Mouse (Mus musculus): ENCODE data around the gene Tmem45a2.
"Not testable (repeated sequence)": the region's sequence is repeated elsewhere in the genome, so short reads cannot be mapped to it uniquely, and the experiment has no call there.

The Tmem45a2 gene

DNA sequence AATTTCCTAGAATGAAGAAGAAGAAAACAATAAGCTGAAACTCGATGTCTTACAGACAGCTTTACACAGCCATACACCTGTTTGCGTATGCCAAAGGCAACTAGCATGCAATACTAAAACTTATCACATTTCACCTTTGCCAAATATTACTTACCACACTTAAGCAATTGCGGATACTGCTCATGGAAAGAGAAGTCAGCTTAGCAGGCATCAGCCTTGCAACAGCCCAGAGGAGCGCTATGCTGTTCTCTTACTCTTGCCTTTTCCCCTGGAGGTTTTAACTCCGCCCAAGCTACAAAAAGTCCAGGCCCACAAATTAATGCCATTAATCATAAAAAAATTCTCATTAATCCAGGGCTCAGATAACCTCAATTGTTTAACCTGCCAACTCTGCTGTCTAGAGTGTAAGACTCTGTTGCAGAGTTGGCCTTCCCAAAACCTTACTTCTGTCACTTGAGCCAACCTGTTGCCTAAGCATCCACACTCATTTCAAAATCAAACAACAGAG, at the start of gene Tmem45a2:
Gene Tmem45a2, minus strand, starts transcription at position 241 of the 508 bp plus-strand sequence.
- DNase-seq, result no peak

DNA sequence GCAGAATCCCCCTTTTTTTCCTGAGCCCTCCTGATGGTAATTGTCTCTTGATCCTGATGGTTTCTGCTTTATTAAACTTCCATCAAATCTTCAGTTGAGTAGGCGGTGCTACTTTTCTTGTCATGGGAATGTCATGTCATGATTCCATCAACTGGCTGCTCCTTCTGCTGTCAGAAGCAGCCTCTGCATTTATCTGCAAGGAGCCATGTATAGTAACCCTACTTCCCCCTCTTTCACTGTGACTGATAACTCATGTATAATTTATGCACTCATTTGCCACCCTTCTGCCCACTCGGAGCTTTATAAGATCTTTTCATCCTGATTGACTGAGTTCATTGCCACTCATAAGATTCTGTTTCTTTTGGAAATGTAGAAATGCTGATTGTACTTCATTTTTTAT, 46.4 kb upstream of the Tmem45a2 start:
- no peak for DNase-seq

DNA sequence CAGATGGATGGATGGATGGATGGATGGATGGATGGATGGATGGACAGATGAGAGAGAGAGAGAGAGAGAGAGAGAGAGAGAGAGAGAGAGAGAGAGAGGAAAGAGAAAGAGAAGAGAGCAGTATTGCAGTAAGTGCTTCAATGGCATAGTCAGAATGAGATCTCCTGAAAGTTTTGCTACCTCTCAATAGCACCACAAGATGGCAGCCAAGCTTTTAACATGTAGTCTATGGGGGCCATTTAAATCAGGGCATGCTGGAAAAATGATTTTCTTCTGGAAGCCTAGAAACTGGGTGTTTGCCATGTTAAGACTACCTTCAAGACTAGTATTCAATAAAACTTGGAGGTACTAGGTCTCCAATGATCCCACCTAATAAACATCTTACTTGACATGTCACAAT, 44.9 kb upstream of the Tmem45a2 start:
- no peak for DNase-seq

DNA sequence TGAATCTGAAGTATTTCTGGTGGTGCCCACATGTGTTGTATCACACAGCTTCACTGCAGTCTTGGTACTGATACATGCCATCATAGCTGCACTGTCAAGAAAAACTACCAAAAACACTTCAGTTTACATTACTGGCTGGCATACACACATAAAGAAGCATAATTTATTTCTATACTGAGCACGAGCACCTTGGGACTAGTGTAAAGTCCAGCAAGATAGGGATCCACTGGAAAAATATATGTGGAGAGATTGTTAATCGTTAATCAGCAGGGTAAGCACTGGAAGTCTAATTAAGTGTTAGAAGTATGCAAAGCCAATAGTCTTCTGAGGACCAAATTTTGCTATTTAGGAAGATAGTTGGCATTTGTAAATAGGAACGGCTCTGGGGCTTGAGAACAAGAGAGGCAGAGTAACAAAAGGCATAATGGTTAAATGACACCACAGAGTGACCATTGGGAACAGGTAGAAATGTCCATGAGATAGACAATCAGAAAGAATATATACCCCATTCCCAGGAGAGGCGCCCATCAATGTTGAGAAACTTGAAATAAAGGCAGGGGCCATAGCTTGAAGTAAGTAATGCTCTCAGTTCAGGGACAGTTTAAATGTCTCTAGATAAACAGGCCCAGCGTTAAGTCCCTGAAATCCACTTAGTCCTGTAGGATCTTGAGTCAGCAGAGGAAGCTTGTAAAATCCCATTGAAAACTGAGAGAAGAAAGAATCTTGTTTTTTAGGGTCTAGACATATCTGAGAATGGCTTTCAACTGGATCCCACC, 35.2 kb upstream of the Tmem45a2 start:
- no peak for DNase-seq

DNA sequence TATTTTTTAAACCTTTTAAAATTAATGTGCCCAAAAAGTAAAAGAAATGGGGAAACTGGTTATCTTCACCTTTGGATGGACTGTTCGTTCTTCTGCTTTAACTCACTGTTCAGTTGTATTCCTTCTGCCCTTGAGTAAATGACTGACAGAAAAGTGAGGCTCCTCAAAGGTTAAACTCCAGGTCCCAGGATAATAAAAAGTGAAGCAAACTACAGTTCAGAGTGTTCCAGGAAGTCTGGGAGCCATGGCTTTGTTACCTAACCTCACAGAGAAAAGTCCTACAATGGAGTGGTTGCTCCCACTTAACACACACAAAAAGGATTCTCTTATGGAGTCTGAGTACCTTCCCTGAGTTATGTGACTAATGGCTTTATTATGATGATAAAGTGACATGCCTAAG, 30.0 kb upstream of the Tmem45a2 start:
- no peak for DNase-seq

DNA sequence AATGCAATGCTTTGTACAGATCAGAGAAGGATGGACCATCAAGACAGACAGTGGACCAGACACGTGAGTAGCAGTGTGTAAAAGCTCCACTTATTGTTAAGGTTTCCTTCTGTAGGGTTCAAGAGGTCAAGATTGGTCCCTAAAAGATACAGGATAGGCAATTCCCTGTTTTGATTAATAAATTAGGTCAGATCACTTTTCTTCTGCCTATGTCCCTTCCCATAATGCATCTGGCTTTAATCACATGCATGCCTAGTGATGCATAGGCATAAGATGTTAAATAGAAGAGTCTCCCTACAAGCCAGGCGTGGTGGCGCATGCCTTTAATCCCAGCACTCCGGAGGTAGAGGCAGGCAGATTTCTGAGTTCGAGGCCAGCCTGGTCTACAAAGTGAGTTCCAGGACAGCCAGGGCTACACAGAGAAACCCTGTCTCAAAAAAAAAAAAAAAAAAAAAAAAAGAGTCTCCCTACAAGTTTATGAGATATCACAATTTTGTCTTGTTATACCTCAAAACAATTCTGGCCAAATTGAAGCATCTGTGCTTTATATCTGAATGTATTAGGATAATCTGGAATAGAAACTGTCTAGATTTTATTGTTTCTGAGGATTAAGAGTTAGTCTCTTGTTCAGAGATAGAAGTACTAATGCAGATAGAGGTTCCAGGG, 28.5 kb upstream of the Tmem45a2 start:
- DNase-seq, result no peak

DNA sequence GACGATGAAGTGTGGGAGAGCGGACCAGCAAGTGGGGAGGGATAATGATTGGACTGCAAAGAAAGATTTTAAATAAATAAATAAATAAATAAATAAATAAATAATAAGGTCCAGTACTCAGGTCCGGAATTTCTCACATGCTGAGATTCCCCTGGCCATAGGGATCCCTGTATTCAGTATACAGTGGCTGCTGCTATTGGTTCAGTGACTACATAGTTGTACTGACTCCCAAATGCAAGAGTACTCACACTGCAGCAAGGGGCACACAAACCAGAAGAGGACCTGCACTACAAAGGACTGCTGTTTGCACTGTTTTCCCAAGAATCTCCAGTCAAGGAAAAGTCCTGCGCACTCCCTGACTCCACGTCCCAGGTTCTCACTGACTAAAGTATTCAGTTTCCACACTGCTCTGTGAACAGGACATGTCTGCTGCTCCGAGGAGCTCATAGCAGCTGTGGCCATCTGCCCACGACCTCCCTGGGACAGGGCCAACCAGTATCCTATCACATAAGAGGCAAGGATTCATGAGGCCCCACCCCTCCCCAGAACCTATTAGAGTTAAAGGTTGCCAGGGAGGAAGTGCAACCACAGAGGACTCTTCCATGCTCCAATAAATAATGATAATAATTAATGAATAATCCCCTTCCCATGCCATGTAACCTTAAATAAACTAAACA, 27.4 kb upstream of the Tmem45a2 start:
- peak; percentile 7 to 21 for DNase-seq

DNA sequence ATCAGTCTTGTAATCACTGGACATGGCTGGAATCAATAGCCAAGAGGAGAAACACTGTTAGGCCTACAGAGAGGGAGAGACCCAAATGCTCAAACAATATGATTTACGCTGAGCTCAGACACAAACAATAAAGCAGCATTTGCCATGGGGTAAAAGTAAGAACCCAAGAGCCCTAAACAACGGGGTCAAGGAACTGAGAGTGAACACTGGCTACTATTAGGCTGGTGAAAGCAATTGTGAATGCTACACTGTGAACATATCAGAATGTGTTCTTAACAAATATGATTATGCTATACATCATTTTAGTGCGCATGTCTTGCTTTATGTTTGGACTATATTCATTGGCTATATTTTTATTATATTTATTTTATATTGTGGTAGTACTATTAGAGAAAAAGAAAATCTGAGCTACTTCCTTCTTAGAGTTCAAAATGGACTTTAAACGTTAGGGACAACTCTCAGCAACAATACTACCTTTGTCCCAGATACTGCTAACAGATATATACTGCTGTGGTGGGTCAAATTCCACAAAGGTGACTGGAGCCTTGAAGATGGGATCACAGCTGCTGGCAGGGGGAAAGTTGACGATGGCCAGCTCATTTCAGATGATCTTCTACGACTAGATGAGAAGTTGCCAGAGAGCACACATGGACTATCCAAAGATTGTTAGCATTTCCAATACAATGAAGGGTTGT, 21.9 kb upstream of the Tmem45a2 start:
- no peak for DNase-seq

DNA sequence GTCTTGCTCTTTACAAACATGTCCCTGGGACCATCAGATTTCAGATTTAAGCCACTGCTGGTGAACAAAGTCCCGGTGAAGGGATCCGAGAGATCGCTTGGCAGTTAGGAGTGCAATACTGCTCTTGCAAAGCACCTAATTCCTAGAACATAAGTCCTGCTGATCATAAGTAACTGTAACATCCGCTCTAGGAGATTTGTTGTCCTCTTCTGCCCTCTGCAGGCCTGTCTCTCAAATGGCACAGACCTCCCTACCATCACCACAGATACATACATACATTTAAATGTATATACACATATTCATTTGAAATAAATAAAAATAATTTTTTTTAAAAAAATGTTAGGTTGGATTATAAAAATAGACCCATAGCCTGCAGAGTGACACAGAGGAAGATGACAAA, 21.3 kb upstream of the Tmem45a2 start:
- DNase-seq, result peak; percentile 71 to 73

DNA sequence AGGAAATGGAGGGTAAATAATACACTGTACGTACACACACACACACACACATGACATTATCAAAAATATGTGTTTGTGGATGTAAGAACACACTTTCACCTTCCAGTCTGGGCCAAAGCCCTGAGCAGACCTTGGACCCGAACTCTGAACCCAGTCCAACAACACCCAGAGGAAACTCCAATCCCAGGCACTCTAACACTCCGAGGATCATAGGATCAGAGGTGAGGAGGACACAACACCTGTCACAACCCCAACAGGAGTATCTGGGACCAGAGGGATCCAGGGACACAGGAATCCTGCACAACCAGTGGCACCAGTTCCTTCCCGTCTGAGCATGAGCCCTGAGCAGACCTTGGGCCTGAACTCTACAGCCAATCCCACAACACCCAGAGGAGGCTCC, 8.4 kb upstream of the Tmem45a2 start:
- no peak for DNase-seq

DNA sequence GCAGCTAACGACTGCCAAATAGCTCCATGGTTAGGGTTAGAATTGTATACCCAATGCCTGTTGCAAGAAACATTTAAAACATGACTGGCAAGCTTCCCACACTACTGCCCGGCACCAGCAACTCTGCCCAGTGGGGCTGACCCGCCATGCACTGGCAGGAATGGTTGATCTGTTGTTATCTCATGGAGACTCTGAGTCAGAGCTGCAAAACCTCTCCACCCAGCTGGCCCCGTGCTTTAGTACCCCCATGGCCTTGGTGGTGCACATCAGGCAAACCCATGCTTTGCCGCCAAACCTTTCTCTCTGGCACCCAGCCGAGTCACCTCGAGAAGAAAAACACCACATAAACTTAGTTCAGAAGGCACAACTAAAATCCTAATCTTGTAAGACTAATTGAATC, 4.8 kb upstream of the Tmem45a2 start:
- DNase-seq, result no peak

DNA sequence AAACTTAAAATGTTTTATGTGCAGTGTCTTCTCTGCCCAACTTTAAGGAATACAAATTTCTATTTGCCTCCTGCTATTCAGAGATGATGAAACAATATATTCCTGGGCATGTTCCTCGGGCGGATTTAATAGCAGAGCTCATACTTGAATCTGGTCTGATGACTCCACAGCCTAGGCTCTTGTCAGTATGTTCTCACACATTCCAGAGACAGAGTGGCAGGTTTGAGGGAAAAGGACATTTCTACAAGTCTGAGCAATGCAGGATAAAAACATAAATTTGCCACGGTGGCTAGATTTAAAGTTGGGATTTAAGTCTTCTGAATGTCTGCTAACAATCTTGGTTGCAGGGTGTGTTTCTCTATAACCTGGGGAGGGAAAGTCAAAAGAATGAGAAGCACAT, 9.1 kb downstream of the Tmem45a2 start:
- DNase-seq, result no peak

DNA sequence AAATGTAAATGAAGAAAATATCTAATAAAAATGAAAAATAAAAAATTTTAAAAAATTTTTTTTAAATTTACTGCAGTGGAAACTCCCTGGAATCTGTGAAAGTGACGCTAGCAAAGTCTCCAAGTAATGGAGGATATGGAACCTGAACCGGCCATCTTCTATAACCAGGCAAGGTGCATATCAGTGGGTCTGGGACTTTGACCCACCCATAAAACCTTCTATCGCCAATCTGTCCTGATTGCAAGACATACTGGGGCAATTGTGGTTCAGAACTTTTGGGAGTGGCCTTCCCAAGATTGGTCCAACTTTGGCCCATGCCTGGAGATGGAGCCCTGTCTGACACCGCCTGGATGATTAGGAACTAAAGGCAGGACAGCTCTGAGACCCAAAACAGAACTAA, 14.2 kb downstream of the Tmem45a2 start:
- DNase-seq, result no peak

DNA sequence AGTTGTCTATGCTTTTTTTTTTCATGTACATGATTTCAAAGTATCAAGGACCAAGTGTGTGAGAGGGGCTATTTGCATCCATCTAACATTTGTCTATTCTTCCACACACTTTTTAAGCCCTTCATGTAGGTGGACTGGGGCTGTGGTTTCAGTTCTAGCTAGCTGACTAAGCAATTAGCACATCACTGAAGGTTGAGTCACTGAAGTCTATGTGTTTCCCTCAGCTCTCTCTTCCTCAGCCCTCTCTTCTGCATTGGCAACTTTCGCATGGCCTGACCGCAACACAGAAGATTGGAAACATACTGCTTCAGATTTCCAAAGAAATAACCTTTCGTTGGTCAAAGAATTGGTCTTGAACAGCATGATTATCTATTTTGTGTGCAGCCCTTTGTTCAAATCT, 21.2 kb downstream of the Tmem45a2 start:
- DNase-seq, result no peak

DNA sequence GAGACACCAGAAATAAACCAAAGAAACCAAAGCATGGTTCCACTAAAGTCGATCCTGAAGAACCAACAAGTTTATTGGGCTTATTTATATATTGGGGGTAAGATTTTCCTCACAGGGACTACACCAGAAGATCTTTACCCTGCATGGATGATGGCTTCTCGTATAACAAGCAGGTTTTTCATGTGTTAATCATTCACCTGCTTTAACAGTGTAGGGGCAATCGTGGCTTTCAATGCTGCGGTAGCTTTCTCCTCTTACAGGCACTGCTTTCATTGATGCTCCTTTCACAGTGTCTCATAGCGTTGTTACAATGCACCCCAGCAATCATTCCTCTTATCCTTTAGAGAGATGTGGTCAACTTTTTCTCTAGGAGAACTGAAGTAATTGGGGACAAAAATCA, 32.6 kb downstream of the Tmem45a2 start:
- DNase-seq, result no peak

DNA sequence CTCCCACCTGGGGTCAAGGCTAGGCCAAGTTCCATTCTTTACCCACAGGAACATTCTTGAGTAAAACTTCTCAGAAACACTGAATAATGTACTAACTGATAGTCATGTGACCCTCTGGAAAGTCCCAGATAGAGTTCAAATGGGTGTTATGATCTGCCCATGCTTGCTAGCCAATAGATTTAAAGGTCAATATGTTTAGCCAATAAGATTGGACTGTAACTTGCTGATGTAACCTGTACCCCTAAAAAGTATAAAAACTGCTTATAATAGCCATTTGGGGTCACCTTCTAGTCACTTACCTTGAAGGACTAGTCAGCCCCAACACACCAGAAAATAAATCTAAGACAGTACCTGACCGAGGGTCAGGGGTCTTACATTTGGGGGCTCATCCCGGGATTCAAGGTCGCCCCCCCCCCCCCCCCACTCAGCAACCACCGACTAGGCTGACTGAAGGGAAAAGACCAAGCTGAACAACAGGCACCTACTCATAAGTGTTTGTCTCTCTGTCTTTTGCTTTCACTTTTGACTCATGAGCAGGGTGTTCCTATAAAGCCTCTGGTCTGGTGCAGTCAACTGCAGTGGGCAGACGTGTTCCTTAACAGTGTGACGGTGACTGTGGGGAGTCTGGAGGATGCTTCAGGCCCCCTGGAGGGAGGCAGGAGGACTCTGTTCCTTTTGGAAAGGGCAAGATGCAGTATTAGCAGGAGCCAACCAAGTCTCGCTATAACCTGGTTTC, 40.9 kb downstream of the Tmem45a2 start:
- DNase-seq, result no peak

DNA sequence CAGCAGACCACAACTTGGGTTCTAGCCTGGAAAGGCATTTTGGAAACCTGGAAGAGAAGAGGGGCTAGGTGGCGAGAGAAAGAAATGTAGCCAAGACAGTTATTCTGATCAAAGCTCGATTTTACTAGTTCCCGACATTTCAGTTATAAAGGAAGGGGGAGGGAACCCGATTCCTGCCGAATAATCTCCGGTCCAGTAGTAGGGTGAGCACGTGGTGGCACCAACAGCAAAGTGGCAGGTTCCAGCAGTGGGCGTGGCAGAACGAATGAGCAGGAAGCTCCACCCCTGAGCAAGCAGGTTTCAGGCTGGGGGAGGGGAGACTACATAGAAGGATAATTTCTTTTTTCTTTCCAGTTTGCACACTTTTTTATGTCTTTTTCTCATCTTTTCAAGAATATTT, 72.9 kb downstream of the Tmem45a2 start:
- DNase-seq, result not testable (repeated sequence)

Data from cerebellum, postnatal 10 days (tissue).